Mouse (Mus musculus) cerebellum, postnatal 14 days (tissue): ENCODE results near the gene Bzw2.
A peak's percentile ranks its signal among the peaks of the same experiment; 100 is the strongest.

ENCODE experiments used
- DNase-seq, 2 experiments: peaks; one replicate each; pipeline ENCODE4 v3.0.0; 2021; ENCODE audit warnings: mixed read lengths in 2 of 2

Gene Bzw2

GRCm38 (mm10) chr12:36067538-36067937 is 90.3 kb downstream of the Bzw2 start:
- no peak for DNase-seq

GRCm38 (mm10) chr12:36065911-36066310 is 92.0 kb downstream of the Bzw2 start:
- no peak for DNase-seq

GRCm38 (mm10) chr12:36057699-36058098 is 100.2 kb downstream of the Bzw2 start:
- DNase-seq: no peak

GRCm38 (mm10) chr12:36050276-36050675 is 107.6 kb downstream of the Bzw2 start:
- no peak for DNase-seq

GRCm38 (mm10) chr12:36047593-36047992 is 110.3 kb downstream of the Bzw2 start:
- no peak for DNase-seq

GRCm38 (mm10) chr12:36046196-36046595 is 111.7 kb downstream of the Bzw2 start:
- DNase-seq: no peak

GRCm38 (mm10) chr12:36044691-36045090 is 113.2 kb downstream of the Bzw2 start:
- DNase-seq: no peak

GRCm38 (mm10) chr12:36042348-36042778 is 115.5 kb downstream of the Bzw2 start, which contains the start of gene Tspan13:
Gene Tspan13 (minus strand): TSS chr12:36042500.
- DNase-seq: peak; percentile 93 to 95
